Mouse (Mus musculus) cerebellum, adult 18-20 months (tissue): ENCODE results near the gene Vezt.

Experiments
- DNase-seq, 2 experiments: peaks; one replicate each; pipeline ENCODE4 v3.0.0; 2021

Vezt gene

GRCm38 (mm10) chr10:93909015-93909414 is 126.6 kb downstream of the Vezt start:
- DNase-seq = no peak

- DNase-seq = no peak
These were observed 127.1 kb downstream of the Vezt start for GRCm38 (mm10) chr10:93908540-93908939.

- DNase-seq = no peak
These were observed 128.2 kb downstream of the Vezt start for GRCm38 (mm10) chr10:93907376-93907775.

GRCm38 (mm10) chr10:93899907-93900306 is 135.7 kb downstream of the Vezt start:
- DNase-seq = no peak

- DNase-seq = no peak
These were observed 136.3 kb downstream of the Vezt start for GRCm38 (mm10) chr10:93899303-93899702.

- DNase-seq = no peak
These were observed 138.5 kb downstream of the Vezt start, which contains the start of gene Metap2 for GRCm38 (mm10) chr10:93897043-93897646. Gene Metap2, minus strand, starts transcription at chr10:93897093.

GRCm38 (mm10) chr10:93892551-93892950 is 143.1 kb downstream of the Vezt start:
- no peak for DNase-seq

- no peak for DNase-seq
These were observed 144.6 kb downstream of the Vezt start for GRCm38 (mm10) chr10:93891031-93891430.

GRCm38 (mm10) chr10:93890565-93890964 is 145.1 kb downstream of the Vezt start:
- no peak for DNase-seq

GRCm38 (mm10) chr10:93889976-93890375 is 145.6 kb downstream of the Vezt start:
- DNase-seq = no peak

- peak; percentile 92 for DNase-seq
These were observed 146.1 kb downstream of the Vezt start for GRCm38 (mm10) chr10:93889579-93889950.
